Mouse (Mus musculus) heart, embryonic 14.5 days (tissue): ENCODE measurements around the gene Slc35e3. TPM values are rescaled to one million over a fixed set of nuclear protein-coding genes. Genes with fewer than 3 reads are reported as not detected.
"Not testable (repeated sequence)": the region's sequence is repeated elsewhere in the genome, so short reads cannot be mapped to it uniquely, and the experiment has no call there.

ENCODE experiments used
- ATAC-seq: fragments of 200-750 bp; cut with Nextera tagmentation; 2 replicates; pipeline ENCODE4 v1.8.0; 2017; ENCODE audit warnings: low read depth, moderate TSS enrichment; ENCODE audit not compliant: insufficient number of reproducible peaks, insufficient read depth, low FRiP score
- H3K27ac ChIP-seq, 2 experiments: fragments of 200-500 bp in 1 of 2; fragments of 300-500 bp in 1 of 2; sonication (generic) in 1 of 2; replicated peaks in 1 of 2; 2 replicates each; pipeline ENCODE4 v1.5.1; 2012 to 2014; ENCODE audit warnings: low read depth in 2 of 2, low read length in 2 of 2, control low read depth in 1 of 2, mild to moderate bottlenecking in 1 of 2, mixed read lengths in 1 of 2; ENCODE audit not compliant: control insufficient read depth in 1 of 2, insufficient read depth in 1 of 2
- H3K27me3 ChIP-seq: fragments of 300-500 bp; sonication (generic); 2 replicates; pipeline ENCODE4 v1.6.1; 2014; ENCODE audit warnings: mild to moderate bottlenecking, low read length, control low read depth; ENCODE audit not compliant: control insufficient read depth, insufficient read depth
- H3K36me3 ChIP-seq: fragments of 300-500 bp; sonication (generic); 2 replicates; pipeline ENCODE4 v1.6.1; 2014; ENCODE audit warnings: mild to moderate bottlenecking, control low read depth, low read length, mixed read lengths; ENCODE audit not compliant: control insufficient read depth, insufficient read depth
- H3K4me1 ChIP-seq, 2 experiments: fragments of 200-500 bp in 1 of 2; fragments of 300-500 bp in 1 of 2; sonication (generic) in 1 of 2; 2 replicates each; pipeline ENCODE4 v1.6.1; 2012 to 2014; ENCODE audit warnings: low read length in 2 of 2, control low read depth in 1 of 2, mixed read lengths in 1 of 2; ENCODE audit not compliant: control insufficient read depth in 2 of 2, insufficient read depth in 2 of 2
- H3K4me2 ChIP-seq: fragments of 300-500 bp; sonication (generic); 2 replicates; pipeline ENCODE4 v1.6.1; 2014; ENCODE audit warnings: mild to moderate bottlenecking, low read length
- H3K4me3 ChIP-seq, 2 experiments: fragments of 200-500 bp in 1 of 2; fragments of 300-500 bp in 1 of 2; sonication (generic) in 1 of 2; 2 replicates each; pipeline ENCODE4 v1.5.1; 2012 to 2014; ENCODE audit warnings: low read length in 2 of 2, mild to moderate bottlenecking in 2 of 2, control low read depth in 1 of 2, low read depth in 1 of 2, moderate library complexity in 1 of 2; ENCODE audit not compliant: control insufficient read depth in 1 of 2, insufficient read depth in 1 of 2
- H3K9ac ChIP-seq: fragments of 300-500 bp; sonication (generic); 2 replicates; pipeline ENCODE4 v1.6.1; 2014; ENCODE audit warnings: mild to moderate bottlenecking, low read length
- H3K9me3 ChIP-seq: fragments of 300-500 bp; sonication (generic); 2 replicates; pipeline ENCODE4 v1.6.1; 2016; ENCODE audit warnings: low read length, control low read depth; ENCODE audit not compliant: control insufficient read depth
- WGBS: fragments of 180-500 bp; shearing (Covaris S2); extraction: QIAGEN DNeasy Blood & Tissue Kit; methylation state at CpG from one replicate; pipeline ENCODE4 v1.1.7; 2014; 5-methylcytosine and 5-hydroxymethylcytosine counted together
- polyA plus RNA-seq: library from polyadenylated mRNA; unstranded; fragments of >200 nt; fragmentation: Nextera tagmentation; extraction: Ambion mirVana; gene quantifications from 2 replicates; pipeline ENCODE4 v1.2.1, GENCODE M21; 2014

Gene Slc35e3
- polyA plus RNA-seq, 1 experiment from 2014 or later = 7.7 TPM

- H3K27ac ChIP-seq = no peak overlapping the region
- H3K9me3 ChIP-seq = no peaks in the 10 kb centered on the region
- H3K4me2 ChIP-seq = no peak overlapping the region
- no peak overlapping the region for H3K4me3 ChIP-seq
- peaks cover 89% of the 10 kb centered on the region for H3K36me3 ChIP-seq
- ATAC-seq = no peak
- WGBS = 96% methylated on average over 6 of the region's 6 CpGs
- no peak overlapping the region for H3K9ac ChIP-seq
- peaks cover 0 to 15% of the 10 kb centered on the region in 2 experiments; a peak in 3 of 4 replicates for H3K4me1 ChIP-seq
- H3K27me3 ChIP-seq = no peaks in the 10 kb centered on the region
Observed at GRCm38 (mm10) chr10:117704964-117705335, 41.2 kb downstream of the Slc35e3 start.

- H3K4me2 ChIP-seq, H3K27me3 ChIP-seq, H3K27ac ChIP-seq, ATAC-seq, H3K9me3 ChIP-seq, H3K9ac ChIP-seq, H3K4me3 ChIP-seq: not testable (repeated sequence)
- Histone ChIP-seq H3K36me3 (peaks cover 93% of the 10 kb centered on the region), H3K4me1 (peaks cover 0 to 14% of the 10 kb centered on the region in 2 experiments; a peak in 3 of 4 replicates)
- 93% methylated on average over 6 of the region's 6 CpGs for WGBS
Observed at GRCm38 (mm10) chr10:117704314-117704963, 41.7 kb downstream of the Slc35e3 start.

GRCm38 (mm10) chr10:117703506-117703905 is 42.7 kb downstream of the Slc35e3 start:
- ATAC-seq = no peak
- Histone ChIP-seq H3K36me3 (peaks cover 94% of the 10 kb centered on the region), H3K4me1 (peaks cover 0 to 6% of the 10 kb centered on the region in 2 experiments; a peak in 1 of 4 replicates), H3K4me3 (no peak overlapping the region), H3K27me3 (no peaks in the 10 kb centered on the region), H3K4me2 (no peak overlapping the region), H3K9me3 (no peaks in the 10 kb centered on the region), H3K27ac (no peak overlapping the region), H3K9ac (no peak overlapping the region)
- 96% methylated on average over 3 of the region's 3 CpGs for WGBS

- H3K4me1 ChIP-seq = peaks cover 0 to 6% of the 10 kb centered on the region in 2 experiments; a peak in 1 of 4 replicates
- WGBS = 97% methylated on average over 6 of the region's 6 CpGs
- H3K9me3 ChIP-seq = no peaks in the 10 kb centered on the region
- H3K4me3 ChIP-seq = no peak overlapping the region
- no peak for ATAC-seq
- H3K27me3 ChIP-seq = no peaks in the 10 kb centered on the region
- peaks cover 97% of the 10 kb centered on the region for H3K36me3 ChIP-seq
- H3K9ac ChIP-seq = no peak overlapping the region
- H3K4me2 ChIP-seq = no peak overlapping the region
- H3K27ac ChIP-seq = no peak overlapping the region
Observed at GRCm38 (mm10) chr10:117702024-117702833, 43.9 kb downstream of the Slc35e3 start.

- H3K27ac ChIP-seq = no peak overlapping the region
- no peak for ATAC-seq
- H3K4me2 ChIP-seq = no peak overlapping the region
- peaks cover 98% of the 10 kb centered on the region for H3K36me3 ChIP-seq
- H3K27me3 ChIP-seq = no peaks in the 10 kb centered on the region
- H3K4me3 ChIP-seq = no peak overlapping the region
- 95% methylated on average over 6 of the region's 6 CpGs for WGBS
- H3K9me3 ChIP-seq = no peaks in the 10 kb centered on the region
- no peak overlapping the region for H3K9ac ChIP-seq
- no peaks in the 10 kb centered on the region for H3K4me1 ChIP-seq
Observed at GRCm38 (mm10) chr10:117701034-117701829, 44.9 kb downstream of the Slc35e3 start.

- Histone ChIP-seq H3K9me3 (no peaks in the 10 kb centered on the region), H3K27me3 (no peaks in the 10 kb centered on the region), H3K4me1 (no peaks in the 10 kb centered on the region), H3K27ac (no peak overlapping the region), H3K4me3 (no peak overlapping the region), H3K9ac (no peak overlapping the region), H3K4me2 (no peak overlapping the region), H3K36me3 (peaks cover 100% of the 10 kb centered on the region)
- no peak for ATAC-seq
- WGBS = 93% methylated on average over 1 of the region's 1 CpGs
Observed at GRCm38 (mm10) chr10:117700450-117700849, 45.7 kb downstream of the Slc35e3 start.

- peaks cover 100% of the 10 kb centered on the region for H3K36me3 ChIP-seq
- 98% methylated on average over 4 of the region's 4 CpGs for WGBS
- no peaks in the 10 kb centered on the region for H3K9me3 ChIP-seq
- no peak overlapping the region for H3K9ac ChIP-seq
- no peak overlapping the region for H3K4me2 ChIP-seq
- no peak overlapping the region for H3K4me3 ChIP-seq
- H3K27me3 ChIP-seq = no peaks in the 10 kb centered on the region
- ATAC-seq = no peak
- H3K27ac ChIP-seq = no peak overlapping the region
- no peaks in the 10 kb centered on the region for H3K4me1 ChIP-seq
Observed at GRCm38 (mm10) chr10:117699914-117700313, 46.3 kb downstream of the Slc35e3 start.
